ENCODE assay signal across 13 mouse cellular contexts in the genomic region with DNA sequence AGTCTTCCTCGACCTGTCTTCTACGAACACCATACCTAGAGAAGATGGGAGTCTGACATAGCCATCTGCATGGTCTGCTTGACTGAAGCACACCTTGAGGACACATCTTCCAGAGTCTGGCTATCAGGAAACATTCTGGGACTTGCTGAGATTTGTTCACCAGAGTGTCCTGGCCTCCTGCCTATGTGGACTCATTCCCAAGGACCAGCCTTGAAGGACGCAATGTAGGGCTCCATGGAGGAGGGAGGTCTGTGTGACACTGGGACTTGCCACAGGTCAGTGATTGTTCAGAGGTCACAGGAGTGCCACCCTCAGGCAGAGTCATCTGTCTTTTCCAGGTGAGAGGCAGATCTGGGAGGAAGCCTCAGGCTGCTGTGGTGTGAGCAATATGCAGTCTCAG.
"Had no signal": no experiment of that assay in that cellular context is flagged by ENCODE, and none has a peak within 500 bp of the region (broad histone marks: within the 10 kb centered on the region; RNA-seq: fewer than 3 reads in every experiment).

No protein-coding gene starts in this region.

- H3K9ac ChIP-seq: limb, embryonic 15.5 days; liver, embryonic 12.5 days; lung, embryonic 14.5 days; midbrain, embryonic 15.5 days; neural tube, embryonic 12.5 days had no signal

- H3K36me3 ChIP-seq: limb, embryonic 15.5 days; liver, embryonic 12.5 days; midbrain, embryonic 15.5 days; neural tube, embryonic 12.5 days had no signal

- H3K4me3 ChIP-seq: left cerebral cortex, adult 2 months; limb, embryonic 15.5 days; liver, embryonic 12.5 days; midbrain, embryonic 15.5 days; neural tube, embryonic 12.5 days had no signal

- ATAC-seq: intestine, postnatal 0 days; liver, embryonic 12.5 days; midbrain, embryonic 15.5 days had no signal

- H3K4me2 ChIP-seq: limb, embryonic 15.5 days; liver, embryonic 12.5 days; lung, embryonic 14.5 days; midbrain, embryonic 11.5 days; midbrain, embryonic 15.5 days; neural tube, embryonic 12.5 days had no signal

- H3K27me3 ChIP-seq: limb, embryonic 15.5 days; midbrain, embryonic 15.5 days; neural tube, embryonic 12.5 days had no signal

- DNase-seq: kidney, postnatal 10 days; lung, embryonic 14.5 days; lung, postnatal 10 days; lung, postnatal 4 days; thymus, postnatal 14 days had no signal

- H3K4me1 ChIP-seq: liver, embryonic 12.5 days; midbrain, embryonic 15.5 days; neural tube, embryonic 12.5 days had no signal

- H3K27ac ChIP-seq: left cerebral cortex, adult 2 months; limb, embryonic 15.5 days; liver, embryonic 12.5 days; midbrain, embryonic 15.5 days; neural tube, embryonic 12.5 days; stomach, postnatal 0 days had no signal

- H3K9me3 ChIP-seq: limb, embryonic 15.5 days; liver, embryonic 12.5 days; midbrain, embryonic 15.5 days; neural tube, embryonic 12.5 days had no signal
